Mouse (Mus musculus): ENCODE measurements around the gene Tek.

DNA sequence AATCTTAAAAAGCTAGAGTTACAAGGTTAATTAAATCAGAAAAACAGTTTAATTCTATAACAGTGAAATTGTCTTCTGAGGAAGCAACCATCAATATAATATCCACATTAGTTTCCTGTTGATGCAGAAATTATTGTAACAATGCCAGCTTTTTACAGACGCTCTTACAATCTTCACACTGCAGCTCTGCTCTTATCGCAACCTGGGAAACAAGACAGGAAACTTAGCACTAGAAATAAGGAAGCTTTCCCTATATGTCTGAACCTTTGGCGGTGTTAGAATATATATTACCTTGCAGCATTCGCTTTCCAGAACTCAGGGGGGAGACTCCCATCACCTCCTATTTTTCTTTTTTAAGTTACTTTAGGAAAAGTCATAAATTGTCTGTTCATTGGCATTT, 48.0 kb upstream of the Tek start:
- TF ChIP-seq CTCF (IDR thresholded peaks at IDR 0.05; ENCODE audit: borderline replicate concordance, extremely low read depth, insufficient read depth, insufficient read length) (no peak), POLR2A (IDR thresholded peaks at IDR 0.05; ENCODE audit: borderline replicate concordance, extremely low read depth, insufficient read depth, insufficient read length, poor library complexity, severe bottlenecking) (no peak)

All from brain, embryonic 14.5 days (tissue).